Mouse (Mus musculus): ENCODE measurements around the gene Tspan17.
"Not testable (repeated sequence)": the region's sequence is repeated elsewhere in the genome, so short reads cannot be mapped to it uniquely, and the experiment has no call there.

Tspan17 gene

DNA sequence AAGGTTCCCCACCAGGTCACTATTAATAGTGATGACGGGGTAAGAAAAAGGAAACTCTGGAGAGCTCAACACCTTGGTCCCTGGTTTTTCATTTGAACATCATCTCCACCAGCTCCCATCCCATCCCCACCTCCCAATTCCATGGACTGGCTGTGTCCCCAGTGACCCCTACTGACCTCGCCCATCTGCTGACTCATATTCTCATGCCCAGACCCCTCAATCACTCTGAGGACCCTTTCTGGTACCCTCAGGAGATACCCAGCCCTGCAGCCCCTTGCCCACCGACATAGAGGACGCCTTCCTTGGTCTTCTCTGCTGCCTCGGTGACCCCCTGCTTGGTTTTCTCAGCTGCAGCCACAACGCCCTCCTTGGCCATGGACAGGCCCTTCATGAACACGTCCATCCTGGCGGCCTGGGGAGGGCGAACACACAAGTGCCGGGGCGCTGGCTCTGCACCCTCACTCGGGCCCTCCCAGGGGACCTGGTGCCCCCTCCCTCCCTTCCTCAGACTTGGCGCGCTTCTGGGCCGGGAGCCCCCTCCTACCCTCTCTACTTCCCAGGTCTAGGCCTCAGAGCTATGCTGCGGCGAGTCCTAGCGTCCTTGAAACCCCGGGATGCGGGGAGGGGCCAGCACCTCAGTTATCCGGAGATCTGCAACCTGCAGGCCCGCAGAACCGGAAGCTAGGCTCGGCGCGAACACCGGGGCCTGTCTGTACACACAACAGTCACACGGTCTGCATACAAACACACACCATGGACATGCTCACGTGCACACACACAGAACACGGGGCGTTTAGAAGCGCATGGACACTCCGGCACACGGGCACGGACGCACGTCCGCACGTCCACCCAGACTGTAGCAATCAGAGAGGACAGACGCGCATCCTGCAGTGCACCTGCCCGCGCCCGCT is 23.6 kb upstream of the Tspan17 start:
- DNase-seq: no peak

DNA sequence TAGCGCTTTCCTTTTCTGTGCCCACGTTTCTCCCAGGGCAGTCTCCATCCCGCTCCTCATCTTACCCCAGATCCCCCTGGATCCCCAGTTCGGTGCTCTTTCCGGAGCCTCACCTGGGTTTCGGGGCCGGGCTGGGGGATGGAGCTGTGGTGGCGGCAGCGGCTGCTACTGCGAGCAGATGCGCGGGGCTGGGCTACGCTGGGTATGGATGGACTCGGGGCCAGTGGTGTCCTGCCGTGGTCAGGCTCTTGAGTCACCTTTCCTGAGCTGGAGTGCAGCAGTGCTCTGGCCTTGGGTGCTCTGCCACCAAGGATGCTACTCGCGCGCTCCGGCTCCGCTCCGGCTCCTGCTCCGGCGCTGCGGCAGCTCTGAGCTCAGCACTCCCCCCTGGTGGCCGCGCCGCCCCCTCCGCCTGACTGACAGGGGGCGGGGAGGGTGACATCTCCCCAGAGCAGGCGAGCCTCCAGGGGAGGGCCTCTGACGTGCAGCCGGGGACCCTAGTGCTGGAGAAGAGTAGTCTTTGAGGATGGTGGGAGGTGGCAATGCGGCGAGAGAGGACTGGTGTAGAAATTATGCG is 22.9 kb upstream of the Tspan17 start, which contains the start of gene Sncb:
TSS of gene Sncb (minus strand) at position 404 of the 577 bp plus-strand sequence.
- peak; percentile 80 for DNase-seq

DNA sequence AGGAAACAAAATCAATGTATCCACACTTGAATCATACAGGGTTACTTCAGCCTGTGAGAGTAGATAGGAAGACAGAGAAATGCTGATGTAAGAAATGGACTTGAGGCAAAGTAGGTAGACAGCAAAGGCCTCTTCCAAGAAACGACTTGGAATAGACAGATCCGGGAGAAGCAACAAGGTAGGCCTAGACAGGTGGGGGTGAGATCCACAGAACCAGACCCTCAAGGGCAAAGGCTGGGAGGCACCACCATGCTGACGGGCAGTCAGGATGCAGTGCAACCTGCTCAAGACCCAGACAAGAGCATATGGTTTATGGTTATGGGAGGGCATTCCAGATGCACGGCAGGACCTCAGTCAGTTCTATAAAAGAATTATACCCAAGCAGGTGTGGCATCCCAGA is 22.2 kb upstream of the Tspan17 start:
- DNase-seq: no peak

DNA sequence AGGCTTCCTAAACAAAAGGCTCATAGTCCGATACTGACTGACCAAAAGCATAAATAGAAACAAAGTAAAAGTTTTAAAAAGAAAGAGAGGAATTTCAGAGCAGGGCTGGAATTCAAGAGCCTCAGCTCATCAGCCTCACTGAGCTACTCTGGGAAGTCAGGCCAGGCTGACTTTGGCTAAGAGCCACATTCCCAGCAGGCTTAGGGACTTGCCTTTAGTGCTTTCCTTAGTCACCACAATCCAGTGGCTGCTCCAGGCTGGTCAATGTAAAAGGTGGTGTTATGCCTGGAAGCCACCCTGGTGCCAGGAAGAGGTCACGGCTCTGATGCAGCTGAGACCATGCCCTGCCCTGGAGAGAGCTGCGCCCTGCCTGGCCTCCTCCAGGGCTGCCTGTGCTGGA is 8.6 kb upstream of the Tspan17 start:
- peak; percentile 70 for DNase-seq

DNA sequence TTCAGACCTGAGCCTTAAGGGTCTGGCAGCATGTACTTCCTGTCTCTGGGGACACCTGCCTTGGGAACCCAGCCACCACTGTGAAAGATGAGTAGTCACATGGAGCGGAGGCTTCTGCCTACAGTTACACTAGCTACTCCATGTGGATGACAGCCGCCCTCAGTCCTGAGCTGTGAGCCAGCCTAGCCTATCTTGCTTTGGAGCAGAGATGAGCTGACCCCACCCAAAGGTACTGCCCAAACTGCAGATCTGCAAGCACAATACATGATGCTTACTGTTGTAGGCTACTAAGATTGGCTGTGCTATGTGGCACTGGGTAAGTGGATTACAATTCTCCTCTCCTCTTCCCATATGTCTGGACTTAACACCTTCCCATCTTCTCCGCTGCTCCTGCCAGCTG is 8.1 kb upstream of the Tspan17 start:
- DNase-seq: peak; percentile 29

DNA sequence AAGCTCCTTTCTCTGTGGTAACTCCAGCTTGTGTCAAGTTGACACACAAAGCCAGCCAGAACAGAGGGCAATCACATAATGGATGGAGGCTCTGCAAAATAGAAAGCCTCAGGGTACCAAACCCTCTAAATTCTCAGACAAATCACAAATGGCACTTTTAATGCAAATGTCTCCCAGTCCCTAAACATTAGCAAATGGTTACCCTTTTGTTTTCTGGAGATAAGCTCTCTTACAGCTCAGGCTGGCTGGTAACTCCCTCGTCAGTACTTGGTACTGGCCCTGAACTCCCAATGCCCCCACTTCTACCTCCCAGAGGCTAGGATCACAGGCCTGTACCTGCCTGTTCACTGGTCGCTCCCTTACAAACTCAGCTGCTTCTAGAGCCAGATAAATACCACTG is 5.9 kb upstream of the Tspan17 start:
- no peak for DNase-seq

DNA sequence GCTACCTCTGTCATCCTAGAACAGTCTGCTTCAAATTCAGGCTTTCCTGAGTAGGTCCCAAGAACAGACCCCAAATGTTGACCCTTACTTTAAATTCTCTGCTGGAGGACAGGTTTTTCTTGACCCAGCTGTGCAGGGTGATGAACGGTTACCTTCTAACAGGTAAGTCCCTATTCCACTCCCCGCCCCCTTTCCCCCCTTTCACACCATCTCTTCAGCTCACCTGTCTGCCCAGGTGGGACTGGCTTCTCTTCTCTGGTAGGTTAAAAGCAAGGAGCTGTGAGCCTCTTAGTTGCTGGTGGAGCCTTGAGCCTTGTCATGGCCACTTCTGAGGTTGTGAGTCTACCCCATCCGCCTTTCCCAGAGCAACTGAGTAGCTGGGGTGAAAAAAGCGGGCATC is 5.5 kb upstream of the Tspan17 start, which contains the start of gene Eif4e1b:
TSS of gene Eif4e1b (plus strand) at position 301 of the 400 bp plus-strand sequence.
- DNase-seq: no peak

DNA sequence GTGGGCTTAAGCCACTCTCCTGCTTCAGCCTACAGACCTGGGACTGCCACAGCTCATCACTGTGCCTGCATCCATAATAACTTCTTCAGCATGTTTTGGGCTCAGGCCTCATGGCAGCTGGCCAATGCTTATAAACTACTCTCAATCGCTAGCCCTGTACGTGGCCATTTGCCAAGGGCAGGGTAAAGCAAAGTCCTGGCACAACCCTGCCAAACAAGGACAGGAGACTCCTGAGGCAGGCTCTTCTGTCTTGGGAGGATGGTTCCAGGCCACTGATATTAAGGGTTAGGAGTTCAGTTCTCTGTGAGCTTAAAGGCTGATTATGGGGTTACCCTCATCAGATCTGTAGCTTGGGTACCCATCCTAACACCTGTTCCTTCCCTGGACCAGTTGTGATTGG is 1.6 kb upstream of the Tspan17 start:
- not testable (repeated sequence) for DNase-seq

DNA sequence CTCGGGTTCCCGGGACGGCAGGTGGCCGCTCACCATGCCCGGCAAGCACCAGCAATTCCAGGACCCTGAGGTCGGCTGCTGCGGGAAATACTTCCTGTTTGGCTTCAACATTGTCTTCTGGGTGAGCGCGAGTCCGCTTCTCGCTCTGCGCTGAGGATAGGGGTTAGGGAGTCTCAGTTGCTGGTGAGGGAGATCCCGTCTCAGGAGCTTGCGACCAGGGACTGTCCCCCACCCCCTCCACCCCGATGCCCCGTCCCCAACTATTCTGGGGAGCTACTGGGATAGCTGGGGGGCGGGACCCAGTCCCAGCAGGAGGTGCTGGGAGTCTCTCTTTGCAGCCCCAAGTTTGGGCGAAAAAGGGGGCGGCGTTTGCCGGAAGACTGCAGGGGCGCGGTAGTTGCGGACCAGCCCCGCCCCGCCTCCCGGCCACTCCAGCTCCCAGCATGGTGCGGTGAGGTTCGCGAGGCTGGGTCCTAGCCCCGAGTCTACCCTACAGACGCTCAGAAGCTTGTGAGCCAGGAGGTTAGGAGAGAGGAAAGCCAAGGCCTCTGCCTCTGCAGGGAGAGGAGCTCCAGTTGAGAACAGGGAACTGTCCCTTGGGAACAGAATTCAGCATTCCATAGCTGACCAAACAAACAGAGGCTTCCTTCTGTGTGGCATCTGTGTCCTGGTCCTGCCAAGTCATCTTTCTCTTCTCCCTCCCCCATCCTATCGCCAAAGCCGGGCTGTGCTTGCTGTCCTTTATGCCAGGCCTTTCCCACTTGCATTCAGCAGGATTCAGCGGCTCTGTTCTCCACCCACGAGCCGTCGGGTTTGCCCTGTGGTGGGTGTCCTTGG is 602 bp downstream of the Tspan17 start:
- DNase-seq: peak; percentile 71

DNA sequence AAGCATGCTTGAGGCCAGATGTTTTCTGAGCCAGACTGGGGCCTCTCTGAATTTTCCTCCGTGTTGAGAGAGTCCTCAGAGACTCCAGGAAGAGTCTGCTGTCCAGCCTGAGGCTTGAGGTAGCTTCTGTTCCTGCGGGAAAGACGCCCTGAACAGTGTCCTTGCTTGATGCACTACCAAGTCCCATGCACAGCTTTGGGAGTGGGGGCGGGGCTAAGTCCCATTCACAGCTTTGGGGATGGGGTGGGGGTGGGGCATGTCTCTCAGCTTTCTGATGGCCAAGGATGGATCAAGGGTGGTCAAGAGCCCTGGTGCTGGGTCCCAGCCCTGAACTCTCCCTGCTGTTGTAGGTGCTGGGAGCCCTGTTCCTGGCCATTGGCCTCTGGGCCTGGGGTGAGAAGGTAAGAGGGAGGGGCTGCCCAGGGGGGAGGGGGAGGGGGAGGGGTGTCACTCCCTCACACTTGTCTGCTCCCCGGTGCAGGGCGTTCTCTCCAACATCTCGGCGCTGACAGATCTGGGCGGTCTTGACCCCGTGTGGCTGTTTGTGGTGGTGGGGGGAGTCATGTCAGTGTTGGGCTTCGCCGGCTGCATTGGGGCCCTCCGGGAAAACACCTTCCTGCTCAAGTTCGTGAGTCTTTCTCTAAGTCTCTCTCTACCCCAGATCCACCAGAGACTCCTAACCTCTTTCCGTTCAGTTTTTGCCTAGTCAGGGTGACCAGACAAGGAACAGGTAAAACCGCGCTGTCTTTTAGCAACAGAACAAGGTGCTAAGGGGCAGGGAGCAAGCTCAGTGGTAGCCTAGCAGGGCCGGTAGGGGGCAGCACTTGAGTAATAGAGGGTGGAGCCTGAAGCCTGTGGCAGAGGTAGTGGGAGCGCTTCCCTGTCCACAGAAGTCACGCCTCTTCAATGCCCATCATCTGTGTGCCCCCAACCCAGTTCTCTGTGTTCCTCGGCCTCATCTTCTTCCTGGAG is 3.4 kb downstream of the Tspan17 start:
- DNase-seq: no peak

DNA sequence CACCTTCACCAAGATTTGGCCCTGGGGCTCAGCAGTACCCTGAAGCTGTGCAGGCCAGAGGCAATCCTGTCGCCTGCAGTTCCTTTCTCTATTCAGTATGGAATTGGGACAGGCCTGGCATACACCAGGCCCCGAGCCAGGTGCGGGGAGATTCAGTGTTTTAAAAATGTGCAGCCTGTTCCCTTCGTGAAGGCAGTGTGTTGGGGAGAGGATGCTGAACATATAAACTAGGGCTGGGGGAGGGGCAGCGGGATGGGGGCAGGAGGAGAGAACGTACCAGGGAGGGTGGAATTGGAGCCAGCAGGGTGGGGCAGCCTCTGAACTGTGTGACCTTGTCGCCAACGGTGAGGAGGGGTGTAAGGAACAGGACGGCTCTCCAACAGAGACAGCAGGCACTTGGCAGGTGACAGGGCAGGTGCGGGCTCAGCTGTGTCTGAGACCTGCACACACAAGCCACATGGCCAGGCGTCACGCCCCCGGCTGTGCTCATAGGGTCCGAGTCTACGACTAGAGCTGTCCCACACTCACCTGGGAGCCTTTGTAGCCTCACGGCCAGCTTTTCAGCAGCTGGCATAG is 4.9 kb downstream of the Tspan17 start:
- DNase-seq: peak; percentile 68

DNA sequence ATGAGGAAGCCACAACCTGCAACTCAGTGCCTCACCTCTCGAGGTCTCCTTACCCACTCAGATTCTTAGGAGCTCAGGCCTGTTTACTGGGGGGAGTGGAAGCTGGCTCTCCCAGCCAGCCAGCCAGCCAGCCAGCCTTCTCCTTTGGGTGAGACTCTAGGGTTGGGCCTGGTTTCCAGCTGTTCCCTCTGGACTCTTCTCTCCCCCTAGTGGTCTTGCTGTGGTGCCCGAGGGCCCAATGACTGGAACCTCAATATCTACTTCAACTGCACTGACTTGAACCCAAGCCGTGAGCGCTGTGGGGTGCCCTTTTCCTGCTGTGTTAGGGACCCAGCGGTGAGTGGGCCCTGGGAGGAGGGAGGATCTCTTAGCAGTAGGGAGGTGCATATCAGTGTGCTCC is 5.7 kb downstream of the Tspan17 start:
- no peak for DNase-seq

DNA sequence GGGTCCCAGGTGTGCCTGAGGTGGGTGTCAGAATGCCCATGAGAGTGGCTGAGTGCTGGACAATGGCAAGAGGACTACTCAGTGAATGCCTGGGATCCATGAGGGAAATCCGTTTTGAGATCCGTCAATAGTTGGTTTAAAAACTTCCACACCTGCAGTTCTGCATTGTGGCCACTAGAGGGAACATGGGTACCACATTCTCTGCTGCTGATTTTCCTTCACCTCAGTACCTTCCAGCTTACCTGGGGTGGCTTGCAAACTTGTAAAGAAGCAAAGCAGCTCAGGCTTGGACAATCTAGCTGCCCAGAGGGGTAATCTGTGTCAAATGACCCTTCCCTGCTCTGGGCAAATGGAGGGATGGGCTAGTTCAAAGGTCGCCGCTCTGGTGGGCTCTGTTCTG is 8.2 kb downstream of the Tspan17 start:
- no peak for DNase-seq

DNA sequence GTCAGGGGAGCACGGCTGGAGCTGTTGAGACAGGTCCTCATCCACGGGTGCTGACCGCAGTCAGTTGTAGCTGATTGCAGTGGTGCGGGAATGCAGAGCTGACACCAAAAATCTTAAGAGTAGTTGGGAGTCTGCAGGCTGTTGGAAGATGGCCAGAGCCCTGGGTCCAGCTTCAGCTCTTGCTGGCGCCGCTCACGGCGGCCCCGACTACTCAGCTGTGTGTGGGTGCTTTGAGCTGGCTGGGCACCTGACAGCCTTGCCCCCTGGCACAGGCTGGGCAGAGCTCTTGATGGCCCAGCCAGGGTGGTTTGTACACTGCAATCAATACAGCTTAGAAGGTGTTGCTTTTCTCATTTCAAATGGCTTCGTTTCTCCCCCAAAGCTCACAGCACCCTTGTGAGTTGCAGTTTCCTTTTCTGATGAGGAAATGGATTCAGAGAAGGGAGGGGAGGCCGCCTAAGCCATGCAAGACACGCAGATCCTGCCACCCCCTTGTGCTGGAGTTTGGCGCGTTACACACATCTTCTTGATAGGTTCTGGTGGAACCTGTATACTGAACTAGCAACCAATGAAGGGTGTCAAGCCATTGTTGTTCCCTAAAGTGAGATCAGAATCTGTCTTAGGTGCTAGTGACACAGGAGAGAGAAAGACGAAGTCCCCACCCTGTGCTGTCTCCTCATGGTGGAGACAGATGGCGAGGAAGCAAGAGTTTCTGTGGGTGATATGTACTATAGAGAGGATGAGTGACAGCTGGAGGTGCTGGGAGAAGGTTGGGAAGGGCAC is 8.9 kb downstream of the Tspan17 start:
- no peak for DNase-seq

DNA sequence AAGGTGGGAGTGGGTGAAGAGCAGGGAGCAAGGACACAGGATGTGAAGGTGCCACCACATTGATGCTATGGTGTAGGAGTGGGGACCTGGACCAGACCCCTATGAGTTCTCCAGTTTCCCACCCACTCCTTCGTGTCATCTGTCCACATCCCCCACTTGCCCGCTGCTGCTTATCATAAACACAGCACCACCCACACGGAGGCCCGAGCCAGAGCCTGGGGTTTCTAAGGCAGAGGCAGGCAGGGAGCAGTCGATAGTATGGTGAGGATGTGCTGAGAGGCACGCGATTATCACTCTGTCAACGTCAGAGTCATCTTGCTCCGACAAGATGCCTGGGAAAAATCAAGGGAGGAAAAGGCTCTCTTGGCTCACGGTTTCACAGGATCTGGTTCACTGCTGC is 9.6 kb downstream of the Tspan17 start:
- peak; percentile 85 for DNase-seq

DNA sequence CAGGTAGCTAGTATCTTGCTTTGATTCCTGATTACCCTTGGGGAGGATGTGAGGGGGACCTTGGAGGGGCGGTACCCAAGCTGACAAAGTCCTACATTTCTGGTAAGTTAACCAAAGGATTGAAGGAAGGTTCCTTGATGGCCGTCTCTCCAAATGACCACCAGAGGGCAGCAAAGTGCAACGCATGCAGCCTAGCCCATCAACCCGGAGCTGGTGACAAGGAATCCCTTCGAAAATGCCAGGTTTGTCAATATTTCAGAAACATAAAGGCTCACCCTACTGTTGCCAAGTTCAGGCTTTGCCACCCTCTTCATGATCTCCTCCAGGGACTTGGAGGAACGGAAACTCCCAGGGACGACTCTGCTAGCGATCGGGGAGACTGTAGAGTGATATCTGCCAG is 10.5 kb downstream of the Tspan17 start:
- peak; percentile 71 for DNase-seq

DNA sequence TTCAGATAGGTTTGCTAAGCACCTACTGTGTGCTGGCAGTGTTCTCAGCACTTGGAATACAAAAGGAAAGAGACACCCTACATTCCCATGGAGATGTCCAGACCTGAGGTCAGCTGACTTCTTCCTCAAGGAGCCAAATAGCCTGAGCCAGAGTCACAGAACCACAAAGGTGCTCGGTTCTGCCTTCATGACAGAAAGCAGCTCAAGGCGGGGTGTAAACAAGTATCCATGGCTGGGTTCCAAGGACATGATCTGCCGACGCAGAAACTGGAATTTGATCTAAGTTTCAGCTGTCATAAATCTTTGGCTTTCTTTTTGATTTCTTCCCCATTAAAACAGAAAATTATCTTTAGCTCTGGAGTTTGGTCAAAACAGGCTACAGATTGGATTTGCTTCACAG is 11.0 kb downstream of the Tspan17 start:
- DNase-seq: no peak

DNA sequence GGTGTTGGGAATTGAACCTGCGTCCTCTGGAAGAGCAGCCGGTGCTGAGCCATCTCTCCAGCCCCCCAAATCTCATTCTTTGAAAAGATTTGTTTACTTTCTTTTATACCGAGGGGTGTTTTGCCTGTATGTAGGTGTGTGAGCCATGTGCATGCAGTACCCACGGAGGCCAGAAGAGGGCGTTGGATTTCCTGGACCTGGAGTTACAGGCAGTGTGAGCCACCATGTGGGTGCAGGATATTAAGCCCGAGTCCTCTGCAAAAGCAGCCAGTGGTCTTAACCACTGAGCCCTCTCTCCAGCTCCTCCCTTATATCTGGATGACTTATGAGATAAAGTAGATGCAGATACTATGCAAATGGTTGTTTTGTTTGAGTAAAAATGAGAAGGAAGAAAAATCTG is 13.8 kb downstream of the Tspan17 start:
- DNase-seq: no peak

DNA sequence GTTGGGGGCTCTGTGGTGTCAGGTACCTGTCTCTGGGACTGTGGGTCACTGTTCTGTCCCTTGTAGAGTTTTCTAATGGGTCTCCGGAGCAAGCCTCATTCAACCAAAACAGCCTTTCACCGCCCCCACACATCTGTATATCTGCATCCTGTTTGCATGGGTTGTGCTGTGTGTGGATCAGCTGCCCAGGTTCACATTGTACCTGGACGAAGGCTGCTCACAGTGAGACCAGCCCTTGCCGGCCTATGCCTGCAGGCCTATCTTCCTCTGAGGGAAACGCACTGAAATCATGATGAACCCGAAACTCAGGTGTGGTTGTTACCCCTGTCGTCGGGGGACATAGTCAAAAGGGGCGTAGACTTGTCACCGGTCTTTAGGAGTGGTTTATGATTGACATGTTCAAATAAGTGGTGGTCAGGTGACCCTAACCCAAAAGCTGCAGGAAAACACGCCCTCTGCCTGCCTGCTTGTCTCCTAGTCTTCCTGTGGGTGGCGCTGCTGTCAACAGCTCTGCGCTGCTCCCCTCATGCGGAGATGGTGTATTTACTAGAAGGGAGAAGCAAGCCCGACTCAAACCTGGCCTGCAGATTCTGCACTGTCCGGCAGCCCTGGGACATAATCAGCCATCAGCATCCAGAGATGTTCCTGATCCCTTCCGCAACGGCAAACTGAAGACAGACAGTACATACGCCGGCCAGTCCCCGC is 16.1 kb downstream of the Tspan17 start:
- DNase-seq: peak; percentile 58

DNA sequence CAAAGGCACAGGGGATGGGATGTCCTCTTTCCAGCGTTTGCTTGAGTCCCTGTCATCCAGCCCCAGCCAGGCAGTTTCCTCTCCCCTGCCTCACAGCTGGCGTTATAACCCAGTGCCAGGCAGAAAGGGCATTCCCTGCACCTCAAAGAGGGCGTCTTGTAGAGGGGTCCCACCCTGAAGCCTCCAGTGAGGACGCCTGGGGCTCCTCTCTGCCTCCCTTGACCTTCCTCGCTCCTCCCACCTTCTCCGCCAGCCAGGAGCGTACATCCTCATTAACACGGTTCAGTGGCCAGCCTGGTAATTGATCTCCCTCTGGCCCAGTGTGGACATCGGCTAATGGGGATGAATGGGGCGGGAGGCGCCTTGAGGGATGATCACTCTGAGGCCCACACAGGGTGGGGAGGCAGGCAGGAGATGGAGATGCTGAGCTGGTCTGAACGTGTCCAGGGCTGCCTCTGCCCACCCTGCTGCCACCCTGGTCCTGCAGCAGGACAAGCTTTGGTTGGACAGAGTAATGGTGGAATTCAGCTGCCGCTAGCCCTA is 17.3 kb downstream of the Tspan17 start:
- DNase-seq: no peak
